Mouse (Mus musculus): ENCODE data around the gene Strip1.

- TF ChIP-seq POLR2A (IDR thresholded peaks at IDR 0.05; ENCODE audit: control insufficient read depth, extremely low read depth, insufficient read depth, low read length, poor library complexity) (no peak), CTCF (IDR thresholded peaks at IDR 0.05; ENCODE audit: borderline replicate concordance, control insufficient read depth, extremely low read depth, insufficient read depth, low read length, poor library complexity) (no peak)
Measured at GRCm38 (mm10) chr3:107608808-107609207, 22.7 kb downstream of the Strip1 start.

All from thymus, adult 2 months (tissue).